Mouse (Mus musculus): Measurements from ENCODE around the gene Cnot3.

The Cnot3 gene

GRCm38 (mm10) chr7:3656966-3657365, 11.9 kb downstream of the Cnot3 start:
- DNase-seq = no peak

- no peak for DNase-seq
These were observed 13.5 kb downstream of the Cnot3 start for GRCm38 (mm10) chr7:3658578-3658977.

GRCm38 (mm10) chr7:3664524-3665214, 19.6 kb downstream of the Cnot3 start:
- no peak for DNase-seq

GRCm38 (mm10) chr7:3665215-3666114, 20.4 kb downstream of the Cnot3 start, which contains the start of gene Leng1:
Leng1 (minus strand) TSS chr7:3665840.
- peak; percentile 95 to 96 for DNase-seq

GRCm38 (mm10) chr7:3666921-3667391, 21.9 kb downstream of the Cnot3 start:
- no peak for DNase-seq

- DNase-seq = peak; percentile 87
These were observed 29.6 kb downstream of the Cnot3 start for GRCm38 (mm10) chr7:3674507-3675227.

- DNase-seq = no peak
These were observed 30.1 kb downstream of the Cnot3 start for GRCm38 (mm10) chr7:3675228-3675548.

GRCm38 (mm10) chr7:3676371-3676770, 31.3 kb downstream of the Cnot3 start:
- no peak for DNase-seq

GRCm38 (mm10) chr7:3677342-3677741, 32.3 kb downstream of the Cnot3 start, which contains the start of gene Tmc4:
Tmc4 (minus strand) TSS chr7:3677553.
- no peak for DNase-seq

GRCm38 (mm10) chr7:3683908-3684550, 39.0 kb downstream of the Cnot3 start:
- no peak for DNase-seq

- no peak for DNase-seq
These were observed 39.6 kb downstream of the Cnot3 start for GRCm38 (mm10) chr7:3684698-3685097.

GRCm38 (mm10) chr7:3685400-3686187, 40.5 kb downstream of the Cnot3 start:
- peak; percentile 63 to 72 for DNase-seq

- no peak for DNase-seq
These were observed 46.9 kb downstream of the Cnot3 start for GRCm38 (mm10) chr7:3691919-3692318.

GRCm38 (mm10) chr7:3692382-3692986, 47.4 kb downstream of the Cnot3 start, which contains the start of gene Tsen34:
Tsen34 (plus strand) TSS chr7:3692863.
- DNase-seq = no peak

GRCm38 (mm10) chr7:3692987-3693808, 48.1 kb downstream of the Cnot3 start, which contains the start of gene Mboat7:
Mboat7 (minus strand) TSS chr7:3693523.
- DNase-seq = peak; percentile 93 to 97

GRCm38 (mm10) chr7:3693809-3694075, 48.7 kb downstream of the Cnot3 start:
- DNase-seq = no peak

- peak; percentile 26 to 35 for DNase-seq
These were observed 49.2 kb downstream of the Cnot3 start for GRCm38 (mm10) chr7:3694076-3694948.

- DNase-seq = peak in 1 of 2 experiments; percentile 21
These were observed 49.9 kb downstream of the Cnot3 start for GRCm38 (mm10) chr7:3694949-3695305.

- DNase-seq = no peak
These were observed 53.4 kb downstream of the Cnot3 start for GRCm38 (mm10) chr7:3698471-3698870.

Data from cerebellum, postnatal 36 days (tissue).